Mouse (Mus musculus) liver, adult 2 months (tissue): ENCODE measurements around the gene Srsf10.

Source experiments
- CTCF ChIP-seq: fragments of 200-500 bp; IDR thresholded peaks from 2 replicates; pipeline ENCODE4 v1.5.1; 2011; ENCODE audit warnings: low read depth, low read length, control low read depth
- POLR2A ChIP-seq: fragments of 200-500 bp; IDR thresholded peaks from 2 replicates; pipeline ENCODE4 v1.6.1; 2011; ENCODE audit warnings: low read length, control low read depth; ENCODE audit not compliant: insufficient read depth; ENCODE audit errors: extremely low read depth

GRCm38 (mm10) chr4:135854630-135855029, 917 bp upstream of the Srsf10 start:
- TF ChIP-seq POLR2A: no peak
- TF ChIP-seq CTCF: no peak
